Mouse (Mus musculus) embryo, embryonic 11 days (tissue): ENCODE results near the gene Megf6.

Source experiments
- DNase-seq: peaks from one replicate; pipeline ENCODE4 v3.0.0-alpha.2; 2015

The Megf6 gene

GRCm38 (mm10) chr4:154217711-154218350, 47.3 kb downstream of the Megf6 start:
- no peak for DNase-seq

- DNase-seq = no peak
Measured at GRCm38 (mm10) chr4:154222773-154223172, 52.2 kb downstream of the Megf6 start.

DNA sequence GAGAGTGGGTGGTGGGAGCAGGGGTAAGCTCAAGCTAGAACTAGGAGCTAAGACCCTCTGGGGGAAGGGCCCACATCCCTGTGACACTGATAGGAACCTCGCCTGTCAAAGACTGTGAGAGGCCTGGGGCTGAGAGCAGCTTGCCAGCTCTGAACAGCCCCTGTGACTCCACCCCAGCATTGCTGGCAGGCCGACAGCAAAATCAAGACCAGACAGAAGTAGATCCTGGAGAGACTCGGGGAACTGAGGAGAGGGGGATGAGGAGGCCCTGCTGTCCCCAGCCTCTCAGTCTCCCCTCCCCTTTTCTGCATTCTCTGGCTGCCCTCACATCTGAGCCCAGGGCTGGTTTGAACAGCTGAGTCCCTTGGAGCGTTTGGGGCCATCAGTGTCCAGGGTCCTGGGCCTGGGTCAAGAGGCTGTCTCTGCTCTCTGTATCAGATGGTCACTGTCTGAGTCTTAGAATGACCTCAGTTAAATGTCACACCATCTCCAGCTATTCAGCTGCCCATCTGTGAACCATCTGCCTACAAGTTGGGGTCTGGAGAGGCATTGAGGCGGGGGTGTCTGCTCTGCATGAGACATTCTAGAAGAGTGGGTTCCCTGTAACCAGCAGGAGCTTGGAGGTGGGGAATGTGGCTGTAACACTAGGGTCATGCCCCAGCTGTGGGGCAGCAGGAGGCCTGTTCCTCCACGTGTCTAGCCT, 53.9 kb downstream of the Megf6 start:
- DNase-seq = peak; percentile 57

DNA sequence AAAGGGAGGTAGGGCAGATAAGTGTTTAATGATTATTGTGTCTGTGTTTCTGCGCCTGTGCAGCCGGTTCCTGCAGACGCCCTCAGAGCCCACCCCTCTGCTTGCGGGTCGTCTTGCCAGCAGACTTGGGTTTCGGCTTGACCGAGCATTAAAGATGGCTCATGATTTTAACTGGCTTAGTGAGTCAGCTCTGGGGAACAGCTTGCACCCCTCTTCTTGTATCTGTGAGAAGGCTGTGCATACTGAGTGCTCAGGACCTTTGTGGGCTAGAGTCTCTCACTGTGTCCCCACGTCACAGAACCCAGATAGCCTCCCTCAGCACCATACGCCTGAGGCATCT, 54.4 kb downstream of the Megf6 start:
- DNase-seq = no peak

DNA sequence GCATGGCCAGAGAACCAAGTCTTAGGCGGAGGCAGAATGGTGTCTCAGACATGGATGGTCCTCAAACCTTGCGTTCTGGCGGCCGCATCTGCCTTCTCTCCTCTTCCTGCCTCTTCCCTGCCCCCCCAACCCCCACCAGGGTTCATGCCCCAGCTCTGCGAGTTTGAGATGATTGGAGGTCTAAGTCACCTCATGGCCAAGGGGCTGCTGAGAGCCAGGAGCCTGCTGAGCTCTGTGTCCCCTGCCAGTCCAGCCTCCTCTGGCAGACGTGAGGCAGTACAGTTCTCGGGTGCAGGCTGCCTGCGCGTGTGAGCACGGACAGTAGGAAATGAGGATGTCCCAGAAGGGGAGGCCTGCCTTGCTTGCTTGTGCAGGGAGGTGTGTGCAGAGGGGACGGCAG, 56.1 kb downstream of the Megf6 start:
- no peak for DNase-seq

- no peak for DNase-seq
Measured at GRCm38 (mm10) chr4:154228336-154228735, 57.8 kb downstream of the Megf6 start.

GRCm38 (mm10) chr4:154229569-154229968, 59.0 kb downstream of the Megf6 start:
- no peak for DNase-seq

GRCm38 (mm10) chr4:154231380-154231779, 60.9 kb downstream of the Megf6 start:
- DNase-seq = no peak

DNA sequence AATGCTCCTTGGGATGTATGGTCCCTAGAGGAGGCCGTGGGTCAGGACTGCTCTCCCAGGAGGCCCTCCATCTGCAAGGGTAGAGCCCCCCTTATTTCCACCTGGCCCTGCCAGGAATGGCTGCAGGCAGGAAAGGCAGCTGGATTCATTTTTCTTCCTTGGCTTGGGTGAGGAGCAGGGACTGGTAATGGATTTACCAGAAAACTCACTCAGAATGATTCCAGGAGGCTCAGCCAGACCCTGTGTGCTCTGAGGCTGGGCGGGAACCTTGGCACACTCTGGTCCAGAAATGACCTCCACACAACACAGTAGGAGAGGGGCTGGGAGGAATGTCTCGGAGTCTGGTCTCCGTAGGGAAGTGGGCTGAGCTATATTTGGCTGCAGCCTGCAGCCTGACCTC, 61.8 kb downstream of the Megf6 start:
- DNase-seq = no peak

GRCm38 (mm10) chr4:154236001-154236400, 65.5 kb downstream of the Megf6 start:
- DNase-seq = no peak

DNA sequence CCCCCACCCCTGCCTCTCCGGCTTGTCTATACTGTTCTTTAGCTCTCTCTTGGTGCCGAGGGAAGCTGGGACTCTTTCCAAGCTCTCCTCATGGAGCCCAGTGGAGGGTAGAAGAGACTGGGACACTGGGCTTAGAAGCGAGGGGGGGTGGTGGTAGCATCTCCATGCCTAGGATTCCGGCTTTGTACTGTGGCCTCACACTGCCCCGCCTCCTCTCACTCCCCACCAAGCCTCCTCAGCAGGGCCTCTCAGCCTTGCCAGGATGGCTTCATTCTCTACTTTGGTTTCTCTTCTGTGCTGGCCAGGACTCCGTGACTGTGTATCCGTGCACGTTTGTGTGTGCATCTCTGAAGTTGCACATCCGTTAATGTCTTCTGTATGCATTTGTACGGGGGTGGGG, 66.4 kb downstream of the Megf6 start:
- DNase-seq = peak; percentile 41

GRCm38 (mm10) chr4:154237306-154237705, 66.8 kb downstream of the Megf6 start:
- peak; percentile 63 for DNase-seq

DNA sequence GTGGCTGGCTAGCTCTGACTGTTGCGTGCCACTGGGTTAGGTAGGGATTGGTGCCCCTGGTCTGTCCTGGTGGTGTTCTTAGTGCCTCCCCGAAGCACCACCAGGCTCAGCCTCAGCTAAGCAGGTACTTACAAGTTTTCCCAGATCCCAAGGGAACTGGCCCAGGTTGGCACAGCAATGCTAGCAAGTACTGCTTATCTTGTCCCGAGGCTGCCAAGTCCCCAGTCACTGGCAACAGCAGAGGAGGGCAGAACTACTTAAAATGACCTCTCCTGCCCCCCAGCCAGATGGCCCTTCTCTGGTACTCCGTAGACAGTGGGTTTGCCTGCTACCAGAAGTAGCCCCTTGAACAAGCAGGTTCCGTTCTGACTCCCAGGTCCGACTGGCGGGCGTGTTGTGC, 68.7 kb downstream of the Megf6 start:
- DNase-seq = no peak

- DNase-seq = no peak
Measured at GRCm38 (mm10) chr4:154240608-154241007, 70.1 kb downstream of the Megf6 start.

- no peak for DNase-seq
Measured at GRCm38 (mm10) chr4:154245342-154245741, 74.8 kb downstream of the Megf6 start.

GRCm38 (mm10) chr4:154246115-154247040, 75.8 kb downstream of the Megf6 start:
- peak; percentile 86 for DNase-seq

GRCm38 (mm10) chr4:154247207-154248091, 76.9 kb downstream of the Megf6 start:
- DNase-seq = peak; percentile 37

- DNase-seq = no peak
Measured at GRCm38 (mm10) chr4:154248092-154248805, 77.7 kb downstream of the Megf6 start.

GRCm38 (mm10) chr4:154249316-154249715, 78.8 kb downstream of the Megf6 start:
- DNase-seq = no peak

GRCm38 (mm10) chr4:154252537-154253255, 82.2 kb downstream of the Megf6 start:
- DNase-seq = no peak

- peak; percentile 31 for DNase-seq
Measured at GRCm38 (mm10) chr4:154260755-154261154, 90.2 kb downstream of the Megf6 start.
